Mouse (Mus musculus) heart, postnatal 36 days (tissue): ENCODE measurements around the gene Pnpo. TPM values are rescaled to one million over a fixed set of nuclear protein-coding genes. Genes with fewer than 3 reads are reported as not detected.
A peak's percentile ranks its signal among the peaks of the same experiment; 100 is the strongest.

Source experiments
- DNase-seq, 2 experiments: peaks; one replicate each; pipeline ENCODE4 v3.0.0; 2021 to 2022
- intact Hi-C: fragments of 180-260 bp; cut with DNase I; formaldehyde crosslinking; loops from one replicate; pipeline ENCODE4 v1.15.1; 2025
- total RNA-seq, 2 experiments: library from RNA; stranded (reverse); gene quantifications; 2 replicates each; pipeline ENCODE4 v1.2.3; 2021

Gene Pnpo
- total RNA-seq, 2 experiments from 2014 or later: 12.8 to 13.9 TPM

- DNase-seq: no peak
- intact Hi-C loops: no loop called here
Measured at GRCm38 (mm10) chr11:96972906-96973305, 29.1 kb upstream of the Pnpo start.

GRCm38 (mm10) chr11:96970341-96970740, 26.6 kb upstream of the Pnpo start:
- DNase-seq: no peak
- intact Hi-C loops: no loop called here

GRCm38 (mm10) chr11:96969746-96970145, 26.0 kb upstream of the Pnpo start:
- intact Hi-C loops: loop anchor here (5.0 kb wide), 1 partner anchor 142 kb away; the partner anchor contains the start of gene Nfe2l1
- DNase-seq: peak; percentile 76 to 79

- peak; percentile 51 to 68 for DNase-seq
- intact Hi-C loops: loop anchor here (5.0 kb wide), 1 partner anchor 142 kb away; the partner anchor contains the start of gene Nfe2l1
Measured at GRCm38 (mm10) chr11:96969280-96969722, 25.5 kb upstream of the Pnpo start.

- DNase-seq: peak; percentile 50 to 57
- intact Hi-C loops: loop anchor here (5.0 kb wide), 1 partner anchor 141 kb away; the partner anchor contains the start of gene Nfe2l1
Measured at GRCm38 (mm10) chr11:96968476-96968875, 24.7 kb upstream of the Pnpo start.

GRCm38 (mm10) chr11:96967544-96968269, 23.9 kb upstream of the Pnpo start:
- no peak for DNase-seq
- intact Hi-C loops: loop anchor here (5.0 kb wide), 1 partner anchor 140 kb away; the partner anchor contains the start of gene Nfe2l1

- intact Hi-C loops: loop anchor here (5.0 kb wide), 1 partner anchor 140 kb away; the partner anchor contains the start of gene Nfe2l1
- peak in 1 of 2 experiments; percentile 54 for DNase-seq
Measured at GRCm38 (mm10) chr11:96966914-96967543, 23.2 kb upstream of the Pnpo start.

GRCm38 (mm10) chr11:96966172-96966571, 22.4 kb upstream of the Pnpo start:
- no peak for DNase-seq
- intact Hi-C loops: loop anchor here (5.0 kb wide), 1 partner anchor 139 kb away; the partner anchor contains the start of gene Nfe2l1

- intact Hi-C loops: loop anchor here (1.0 to 5.0 kb wide), 3 partner anchors 19 to 96 kb away; partner anchors contain the start of gene Cdk5rap3
- DNase-seq: peak; percentile 89 to 90
Measured at GRCm38 (mm10) chr11:96963580-96963979, 19.8 kb upstream of the Pnpo start.

- intact Hi-C loops: no loop called here
- no peak for DNase-seq
Measured at GRCm38 (mm10) chr11:96957061-96957805, 13.4 kb upstream of the Pnpo start.

- no peak for DNase-seq
- intact Hi-C loops: no loop called here
Measured at GRCm38 (mm10) chr11:96956009-96956724, 12.4 kb upstream of the Pnpo start.

- DNase-seq: no peak
- intact Hi-C loops: no loop called here
Measured at GRCm38 (mm10) chr11:96955094-96955493, 11.3 kb upstream of the Pnpo start.

GRCm38 (mm10) chr11:96952896-96953295, 9.1 kb upstream of the Pnpo start:
- intact Hi-C loops: no loop called here
- no peak for DNase-seq

- DNase-seq: no peak
- intact Hi-C loops: no loop called here
Measured at GRCm38 (mm10) chr11:96952426-96952825, 8.6 kb upstream of the Pnpo start.

GRCm38 (mm10) chr11:96950767-96951166, 7.0 kb upstream of the Pnpo start:
- DNase-seq: no peak
- intact Hi-C loops: no loop called here

GRCm38 (mm10) chr11:96947849-96948248, 4.1 kb upstream of the Pnpo start:
- DNase-seq: no peak
- intact Hi-C loops: no loop called here

- intact Hi-C loops: no loop called here
- DNase-seq: no peak
Measured at GRCm38 (mm10) chr11:96946498-96946897, 2.7 kb upstream of the Pnpo start.

- DNase-seq: no peak
- intact Hi-C loops: loop anchor here (2.0 kb wide), 1 partner anchor 18 kb away; no protein-coding TSS in a partner anchor
Measured at GRCm38 (mm10) chr11:96944844-96945580, 1.2 kb upstream of the Pnpo start.

- no peak for DNase-seq
- intact Hi-C loops: no loop called here
Measured at GRCm38 (mm10) chr11:96941989-96942590, 1.7 kb downstream of the Pnpo start.
